Mouse (Mus musculus) intestine, embryonic 16.5 days (tissue): ENCODE data around the gene Hnf1a. TPM values are rescaled to one million over a fixed set of nuclear protein-coding genes. Genes with fewer than 3 reads are reported as not detected.

Experiments
- ATAC-seq: fragments of 200-750 bp; cut with Nextera tagmentation; 2 replicates; pipeline ENCODE4 v1.8.0; 2017; ENCODE audit warnings: moderate TSS enrichment, moderate library complexity
- H3K27ac ChIP-seq: fragments of 300-500 bp; sonication (generic); 2 replicates; pipeline ENCODE4 v1.5.1; 2014; ENCODE audit warnings: mild to moderate bottlenecking, low read length
- H3K27me3 ChIP-seq: fragments of 300-500 bp; sonication (generic); replicated peaks from 2 replicates; pipeline ENCODE4 v1.6.1; 2014; ENCODE audit warnings: low read length, control low read depth, mixed read lengths; ENCODE audit not compliant: control insufficient read depth, insufficient read depth
- H3K36me3 ChIP-seq: fragments of 300-500 bp; sonication (generic); 2 replicates; pipeline ENCODE4 v1.6.1; 2014; ENCODE audit warnings: low read length, control low read depth; ENCODE audit not compliant: control insufficient read depth, insufficient read depth
- H3K4me1 ChIP-seq: fragments of 300-500 bp; sonication (generic); 2 replicates; pipeline ENCODE4 v1.6.1; 2014; ENCODE audit warnings: low read length, control low read depth, mixed read lengths; ENCODE audit not compliant: control insufficient read depth, insufficient read depth
- H3K4me2 ChIP-seq: fragments of 300-500 bp; sonication (generic); 2 replicates; pipeline ENCODE4 v1.6.1; 2014; ENCODE audit warnings: low read depth, low read length, control low read depth
- H3K4me3 ChIP-seq: fragments of 300-500 bp; sonication (generic); 2 replicates; pipeline ENCODE4 v1.5.1; 2014; ENCODE audit warnings: mild to moderate bottlenecking, low read length
- H3K9ac ChIP-seq: fragments of 300-500 bp; sonication (generic); 2 replicates; pipeline ENCODE4 v1.6.1; 2014; ENCODE audit warnings: low read depth, low read length
- H3K9me3 ChIP-seq: fragments of 300-500 bp; sonication (generic); 2 replicates; pipeline ENCODE4 v1.6.1; 2016; ENCODE audit warnings: low read length, control low read depth; ENCODE audit not compliant: control insufficient read depth
- WGBS: fragments of 180-500 bp; shearing (Covaris S2); extraction: QIAGEN DNeasy Blood & Tissue Kit; methylation state at CpG from one replicate; pipeline ENCODE4 v1.1.7; 2014; 5-methylcytosine and 5-hydroxymethylcytosine counted together
- polyA plus RNA-seq: library from polyadenylated mRNA; unstranded; fragments of >200 nt; fragmentation: Nextera tagmentation; extraction: Ambion mirVana; gene quantifications from 2 replicates; pipeline ENCODE4 v1.2.1, GENCODE M21; 2015

Hnf1a gene
- polyA plus RNA-seq, 1 experiment from 2014 or later = 16.1 TPM

DNA sequence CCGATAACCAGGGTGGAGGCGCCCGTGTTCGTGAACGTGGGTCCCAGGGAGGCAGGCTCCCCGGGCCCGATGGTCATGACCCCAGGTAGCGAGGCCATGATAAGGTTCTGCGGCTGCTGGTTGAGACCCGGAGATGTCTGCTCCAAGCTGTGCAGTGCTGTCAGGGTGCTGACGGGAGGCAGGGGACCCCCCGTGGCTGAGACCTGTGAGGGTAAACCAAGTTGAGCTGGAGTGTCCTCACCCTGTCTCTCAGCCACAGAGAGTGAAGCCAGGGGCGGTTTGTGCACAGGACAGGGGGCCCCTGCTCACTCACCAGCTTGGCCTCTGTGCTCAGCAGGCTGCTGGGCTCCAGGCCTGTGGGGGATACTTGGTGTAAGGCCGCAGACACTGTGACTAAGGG is 17.6 kb downstream of the Hnf1a start:
- Histone ChIP-seq H3K27me3 (no peaks in the 10 kb centered on the region), H3K9me3 (no peaks in the 10 kb centered on the region), H3K27ac (no peak overlapping the region), H3K4me1 (peaks cover 8% of the 10 kb centered on the region), H3K9ac (no peak overlapping the region), H3K4me2 (no peak overlapping the region), H3K4me3 (no peak overlapping the region), H3K36me3 (no peaks in the 10 kb centered on the region; the same call in 1 of the 2 replicates)
- ATAC-seq = no peak
- WGBS = 83% methylated on average over 14 of the region's 14 CpGs

DNA sequence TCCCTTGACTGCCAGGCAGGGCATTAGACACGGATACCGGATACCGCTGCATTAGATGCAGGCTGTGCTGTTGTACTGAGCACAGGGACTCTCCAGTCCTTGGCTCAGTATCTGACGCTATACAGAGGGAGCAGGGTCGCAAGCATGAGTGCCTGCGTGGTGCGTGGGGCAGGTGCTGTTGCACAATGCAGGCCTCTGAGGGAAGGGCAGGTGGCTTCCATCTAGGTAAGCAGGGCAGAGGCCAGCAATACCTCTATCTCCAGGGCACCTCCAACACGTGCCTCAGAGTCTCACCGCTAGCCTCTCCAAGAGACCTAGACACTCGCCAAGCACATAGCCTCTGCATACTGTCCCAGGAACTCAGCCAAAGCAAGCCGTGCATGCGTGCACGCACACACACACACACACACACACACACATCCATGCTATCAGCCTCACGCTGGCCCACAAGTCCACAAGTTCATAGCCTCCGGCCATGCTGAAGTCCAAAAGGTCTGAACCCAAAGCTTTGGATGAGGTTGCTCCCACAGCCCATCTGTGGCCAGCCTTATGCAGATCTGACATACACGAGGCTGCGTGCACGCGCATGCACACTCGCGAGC is 19.5 kb downstream of the Hnf1a start:
- WGBS = 81% methylated on average over 21 of the region's 21 CpGs
- Histone ChIP-seq H3K4me2 (no peak overlapping the region), H3K4me1 (peaks cover 9% of the 10 kb centered on the region), H3K4me3 (no peak overlapping the region), H3K36me3 (peaks cover 2% of the 10 kb centered on the region), H3K9me3 (no peaks in the 10 kb centered on the region), H3K9ac (no peak overlapping the region), H3K27me3 (no peaks in the 10 kb centered on the region), H3K27ac (no peak overlapping the region)
- peak; percentile 31 for ATAC-seq

DNA sequence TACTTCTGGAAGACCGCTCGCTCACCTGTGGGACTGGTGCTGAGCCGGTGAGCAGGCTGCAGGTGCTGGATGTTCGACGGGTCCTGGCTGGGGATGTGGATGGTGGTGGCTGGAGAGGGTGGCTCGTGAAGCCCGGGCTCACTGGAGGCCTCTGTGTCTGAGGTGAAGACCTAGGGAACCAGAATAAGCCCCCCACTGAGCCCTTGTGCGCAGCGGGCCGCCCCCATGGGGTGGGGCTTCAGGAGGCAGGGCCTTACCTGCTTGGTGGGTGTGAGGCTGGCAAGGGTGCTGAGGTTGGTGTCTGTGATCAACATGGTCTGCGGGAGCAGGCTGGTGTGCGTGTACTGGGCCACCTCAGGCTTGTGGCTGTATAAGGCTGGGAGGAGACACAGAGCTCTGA is 20.2 kb downstream of the Hnf1a start:
- H3K4me1 ChIP-seq = peaks cover 9% of the 10 kb centered on the region
- WGBS = 77% methylated on average over 12 of the region's 12 CpGs
- H3K9me3 ChIP-seq = no peaks in the 10 kb centered on the region
- H3K4me3 ChIP-seq = no peak overlapping the region
- H3K27ac ChIP-seq = no peak overlapping the region
- H3K36me3 ChIP-seq = peaks cover 8% of the 10 kb centered on the region
- no peak for ATAC-seq
- H3K4me2 ChIP-seq = no peak overlapping the region
- no peaks in the 10 kb centered on the region for H3K27me3 ChIP-seq
- no peak overlapping the region for H3K9ac ChIP-seq

DNA sequence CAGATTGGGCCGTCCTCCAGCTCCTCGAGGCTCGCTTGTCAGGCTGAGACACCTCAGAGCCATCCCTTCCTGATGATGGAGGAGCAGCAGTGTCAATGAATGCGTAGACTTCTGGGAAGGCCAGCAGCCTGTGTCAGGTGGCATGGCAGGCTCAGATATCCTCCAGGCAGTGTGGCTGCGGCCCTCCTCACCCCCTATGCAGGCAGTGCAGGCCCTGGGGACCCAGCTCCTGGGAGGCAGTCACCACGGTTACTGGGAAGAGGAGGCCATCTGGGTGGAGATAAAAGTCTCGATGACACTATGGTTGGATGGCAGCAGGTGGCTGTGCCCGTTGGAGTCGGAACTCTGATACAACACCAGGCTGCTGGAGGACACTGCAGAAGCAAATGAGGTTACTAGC is 21.1 kb downstream of the Hnf1a start:
- no peak for ATAC-seq
- Histone ChIP-seq H3K4me3 (no peak overlapping the region), H3K36me3 (peaks cover 8% of the 10 kb centered on the region), H3K4me1 (peaks cover 9% of the 10 kb centered on the region), H3K27ac (no peak overlapping the region), H3K9ac (no peak overlapping the region), H3K9me3 (no peaks in the 10 kb centered on the region), H3K4me2 (no peak overlapping the region), H3K27me3 (no peaks in the 10 kb centered on the region)
- WGBS = 81% methylated on average over 9 of the region's 9 CpGs

DNA sequence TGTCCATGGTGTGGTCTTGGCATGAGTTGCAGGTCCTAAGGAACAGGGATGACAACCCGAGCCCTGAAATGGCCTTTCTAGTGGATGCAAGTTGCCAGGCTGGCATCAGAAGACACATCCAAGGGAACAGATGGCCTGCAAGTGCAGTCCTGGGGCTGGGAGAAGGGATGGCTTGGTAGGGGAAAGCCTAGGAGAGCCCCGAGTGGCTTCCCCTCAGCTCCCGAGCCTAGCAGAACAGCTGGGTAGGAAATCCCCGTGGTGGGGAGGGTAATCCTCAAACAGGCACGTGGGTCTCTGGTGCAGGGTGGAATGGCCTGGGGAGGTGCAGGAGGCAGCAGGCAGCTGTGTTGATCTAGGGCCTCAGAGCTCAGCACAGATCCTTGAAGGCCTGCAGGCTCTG is 21.6 kb downstream of the Hnf1a start:
- no peak overlapping the region for H3K4me2 ChIP-seq
- peaks cover 8% of the 10 kb centered on the region for H3K36me3 ChIP-seq
- no peaks in the 10 kb centered on the region for H3K9me3 ChIP-seq
- H3K27ac ChIP-seq = no peak overlapping the region
- no peak overlapping the region for H3K9ac ChIP-seq
- ATAC-seq = no peak
- H3K4me1 ChIP-seq = peaks cover 9% of the 10 kb centered on the region
- WGBS = 52% methylated on average over 5 of the region's 5 CpGs
- no peaks in the 10 kb centered on the region for H3K27me3 ChIP-seq
- no peak overlapping the region for H3K4me3 ChIP-seq

DNA sequence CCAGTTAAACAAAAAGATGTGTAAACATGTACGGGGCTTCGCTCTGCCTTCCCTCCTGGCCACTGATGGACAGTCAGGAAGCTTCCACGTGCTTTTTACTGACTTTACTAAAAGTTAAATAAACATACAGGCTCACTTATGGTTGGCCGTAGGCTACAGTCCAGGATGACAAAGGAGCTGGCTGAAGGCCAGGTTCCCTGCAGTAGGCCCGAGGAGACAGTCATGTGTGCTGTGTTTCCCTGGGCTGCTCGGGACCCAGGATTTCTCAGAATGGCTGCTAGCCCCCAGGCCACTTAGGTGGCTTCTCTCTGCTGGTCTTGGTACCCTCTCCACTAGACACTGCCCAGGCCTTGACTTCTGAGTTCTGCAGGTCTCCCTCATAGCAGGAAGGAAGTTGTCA is 22.0 kb downstream of the Hnf1a start:
- Histone ChIP-seq H3K27ac (no peak overlapping the region), H3K4me1 (peaks cover 9% of the 10 kb centered on the region), H3K4me3 (no peak overlapping the region), H3K36me3 (peaks cover 8% of the 10 kb centered on the region), H3K9me3 (no peaks in the 10 kb centered on the region), H3K4me2 (no peak overlapping the region), H3K27me3 (no peaks in the 10 kb centered on the region), H3K9ac (no peak overlapping the region)
- peak; percentile 28 for ATAC-seq
- 29% methylated on average over 6 of the region's 6 CpGs for WGBS

DNA sequence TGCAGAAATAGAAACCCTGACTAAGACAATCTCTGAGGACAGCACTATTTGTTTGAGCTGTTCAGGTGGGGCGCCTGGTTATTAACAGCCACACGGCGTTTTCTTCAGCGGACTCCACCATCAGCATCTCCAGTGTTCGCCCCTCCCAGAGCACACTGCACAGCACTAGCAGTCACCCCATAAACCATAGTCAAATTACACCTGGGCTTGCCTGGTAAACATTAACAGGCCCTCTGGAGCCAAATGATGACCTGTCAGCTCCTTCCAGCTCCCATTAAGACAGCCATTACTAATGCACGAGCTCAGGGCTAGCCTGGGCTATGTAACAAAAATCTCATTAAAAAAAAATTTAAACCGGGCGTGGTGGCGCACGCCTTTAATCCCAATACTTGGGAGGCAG is 25.8 kb downstream of the Hnf1a start:
- Histone ChIP-seq H3K36me3 (peaks cover 8% of the 10 kb centered on the region), H3K4me2 (no peak overlapping the region), H3K4me3 (no peak overlapping the region), H3K27ac (no peak overlapping the region), H3K9ac (no peak overlapping the region), H3K9me3 (no peaks in the 10 kb centered on the region), H3K27me3 (no peaks in the 10 kb centered on the region), H3K4me1 (peaks cover 13% of the 10 kb centered on the region)
- ATAC-seq = peak; percentile 17; the same call in 1 of the 2 replicates
- WGBS = 78% methylated on average over 10 of the region's 10 CpGs

DNA sequence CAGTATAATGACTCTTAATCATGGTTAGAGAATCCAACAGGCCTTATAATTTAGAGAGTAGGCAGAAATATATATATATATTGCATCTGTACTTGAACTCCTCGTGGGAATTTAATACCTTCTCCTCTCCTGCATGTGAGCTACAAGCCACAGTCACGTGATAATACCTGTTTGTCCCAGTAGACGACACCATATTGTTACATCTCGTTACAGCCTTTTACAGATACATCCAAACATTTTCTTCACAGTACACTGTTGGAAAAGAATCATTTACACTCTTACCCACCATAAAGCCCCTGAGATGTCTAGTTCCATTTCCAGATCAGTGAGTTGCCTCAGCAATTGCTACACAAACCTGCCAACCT is 28.1 kb downstream of the Hnf1a start:
- H3K27me3 ChIP-seq = no peaks in the 10 kb centered on the region
- no peaks in the 10 kb centered on the region for H3K9me3 ChIP-seq
- ATAC-seq = no peak
- H3K4me3 ChIP-seq = peak overlapping the region; percentile 99
- H3K27ac ChIP-seq = peak overlapping the region; percentile 84
- H3K4me1 ChIP-seq = peaks cover 4% of the 10 kb centered on the region
- peak overlapping the region; percentile 99 for H3K9ac ChIP-seq
- peaks cover 8% of the 10 kb centered on the region; the same call in 1 of the 2 replicates for H3K36me3 ChIP-seq
- H3K4me2 ChIP-seq = peak overlapping the region; percentile 83
- 34% methylated on average over 4 of the region's 4 CpGs for WGBS

DNA sequence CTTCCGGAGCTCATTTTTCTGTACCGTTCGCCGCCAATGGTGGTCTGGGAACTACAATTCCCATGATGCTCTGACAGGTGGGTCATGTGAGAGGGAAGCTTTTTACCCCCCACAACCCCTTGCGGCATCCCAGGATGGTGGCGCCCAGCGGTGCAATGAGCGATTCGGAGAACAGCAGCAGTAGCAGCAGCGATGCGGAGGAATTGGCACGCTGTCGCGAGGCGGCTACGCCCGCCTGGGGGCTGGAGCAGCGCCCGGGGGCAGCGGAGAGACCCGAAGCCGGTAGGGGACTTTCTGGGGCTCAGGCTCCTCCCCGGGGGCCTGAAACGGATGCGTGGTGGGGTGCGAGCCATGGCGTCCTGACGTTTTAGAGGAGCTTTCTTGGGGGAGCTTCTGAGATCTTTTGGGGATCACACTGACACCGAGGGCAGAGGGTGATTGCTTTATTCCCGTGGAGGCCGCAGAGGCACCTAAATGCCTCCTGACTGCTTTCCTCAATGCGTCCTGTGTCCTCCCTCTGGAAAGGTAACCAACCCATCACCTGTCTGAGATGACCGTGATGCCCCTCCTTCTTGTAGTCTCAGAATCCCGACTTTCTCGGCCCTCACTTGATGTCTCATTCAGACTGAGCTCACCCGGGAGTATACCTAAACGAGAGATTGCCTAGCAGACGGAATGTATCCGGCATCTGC is 28.7 kb downstream of the Hnf1a start, which contains the start of gene 2210016L21Rik:
Gene 2210016L21Rik, plus strand, starts transcription at position 85 of the 692 bp plus-strand sequence.
- peak within 1 kb of the TSS; percentile 84 for H3K27ac ChIP-seq
- peak within 1 kb of the TSS; percentile 99 for H3K9ac ChIP-seq
- under 1% methylated on average over 39 of the region's 39 CpGs for WGBS

More for the DNA sequence above, 28.7 kb downstream of the Hnf1a start, which contains the start of gene 2210016L21Rik:
- peaks cover 8% of the 10 kb centered on the region; the same call in 1 of the 2 replicates for H3K36me3 ChIP-seq
- peak within 1 kb of the TSS; percentile 99 for H3K4me3 ChIP-seq
- H3K4me2 ChIP-seq = peak within 1 kb of the TSS; percentile 83
- no peaks in the 10 kb centered on the region for H3K27me3 ChIP-seq
- no peaks in the 10 kb centered on the region for H3K9me3 ChIP-seq
- ATAC-seq = peak; percentile 93
- H3K4me1 ChIP-seq = peaks cover 4% of the 10 kb centered on the region
